Mouse (Mus musculus) spleen, adult 2 months (tissue): ENCODE measurements around the gene Dnajb1.

ENCODE experiments used
- CTCF ChIP-seq: fragments of 200-500 bp; IDR thresholded peaks from 2 replicates; pipeline ENCODE4 v1.5.1; 2011; ENCODE audit warnings: mild to moderate bottlenecking, inconsistent platforms; ENCODE audit not compliant: insufficient read depth, insufficient read length, insufficient replicate concordance; ENCODE audit errors: extremely low read depth
- POLR2A ChIP-seq: fragments of 200-500 bp; IDR thresholded peaks from 2 replicates; pipeline ENCODE4 v1.6.1; 2011; ENCODE audit warnings: low read depth, low read length, inconsistent platforms

DNA sequence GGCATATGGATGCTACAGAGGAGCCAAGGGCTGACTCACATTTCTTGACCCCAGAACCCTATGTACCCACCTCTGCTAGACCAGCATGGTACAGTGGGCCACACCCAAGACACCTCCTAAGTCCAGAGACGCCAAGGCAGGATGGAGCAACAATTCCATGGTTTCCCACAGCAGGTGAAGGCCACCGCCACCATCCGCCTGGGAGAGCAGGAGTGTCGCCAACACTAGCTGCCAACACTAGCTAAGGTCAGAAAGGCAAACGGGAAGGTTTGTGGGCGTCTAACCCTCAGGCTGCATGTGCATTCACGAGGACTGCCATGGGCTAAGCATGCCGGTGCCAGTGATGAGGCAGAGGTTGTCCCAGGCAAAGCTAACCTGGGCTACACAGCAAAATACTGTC, 25.8 kb upstream of the Dnajb1 start:
- TF ChIP-seq CTCF (no peak), POLR2A (no peak)
